Comparison of ENCODE assay signal across 8 mouse cellular contexts in genomic region chr14:56575969-56576901, GRCm38 (mm10). TPM values are rescaled to one million over a fixed set of nuclear protein-coding genes. Genes with fewer than 3 reads are reported as not detected.
DNase-seq lines count a peak whose midpoint lies in the region; ATAC-seq and TF ChIP-seq lines count a peak whose summit lies in the region.

No protein-coding gene starts in this region.

- no peaks in the 10 kb centered on the region for H3K9me3 ChIP-seq in ES-Bruce4 (replicated peaks; ENCODE audit: control insufficient read depth, insufficient read depth, low read length, poor library complexity, severe bottlenecking)
- H3K9me3 ChIP-seq in heart, embryonic 15.5 days (replicated peaks) = no peaks in the 10 kb centered on the region
- no peaks in the 10 kb centered on the region for H3K9me3 ChIP-seq in liver, postnatal 0 days (ENCODE audit: low read length)

- 67% methylated on average over 18 of the region's 18 CpGs for WGBS in heart, embryonic 15.5 days
- 59% methylated on average over 18 of the region's 18 CpGs for WGBS in liver, postnatal 0 days (ENCODE audit: insufficient replicate concordance)

- no peak overlapping the region for H3K4me3 ChIP-seq in ES-Bruce4 (ENCODE audit: low read depth, low read length)
- peak overlapping the region; percentile 70 for H3K4me3 ChIP-seq in heart, embryonic 15.5 days
- peak overlapping the region; percentile 64 for H3K4me3 ChIP-seq in liver, postnatal 0 days (ENCODE audit: low read depth, low read length)

- no peaks in the 10 kb centered on the region for H3K36me3 ChIP-seq in ES-Bruce4 (ENCODE audit: control insufficient read depth, insufficient read depth, low read length, poor library complexity, severe bottlenecking)
- no peaks in the 10 kb centered on the region for H3K36me3 ChIP-seq in heart, embryonic 15.5 days
- no peaks in the 10 kb centered on the region for H3K36me3 ChIP-seq in liver, postnatal 0 days (replicated peaks; ENCODE audit: insufficient read depth, low read length)

- no peaks in the 10 kb centered on the region for H3K27me3 ChIP-seq in ES-Bruce4 (ENCODE audit: control insufficient read depth, insufficient read depth, low read length, poor library complexity, severe bottlenecking)
- no peaks in the 10 kb centered on the region for H3K27me3 ChIP-seq in heart, embryonic 15.5 days
- no peaks in the 10 kb centered on the region for H3K27me3 ChIP-seq in liver, postnatal 0 days (ENCODE audit: insufficient read depth, low read length)

- H3K4me2 ChIP-seq in heart, embryonic 15.5 days = peak overlapping the region; percentile 68
- peak overlapping the region; percentile 76 for H3K4me2 ChIP-seq in liver, postnatal 0 days (ENCODE audit: low read depth, low read length)

- H3K4me1 ChIP-seq in ES-Bruce4 (ENCODE audit: control insufficient read depth, insufficient read depth, low read length) = peaks cover 2% of the 10 kb centered on the region
- peaks cover 28% of the 10 kb centered on the region for H3K4me1 ChIP-seq in heart, embryonic 15.5 days (replicated peaks)
- H3K4me1 ChIP-seq in liver, postnatal 0 days (ENCODE audit: insufficient read depth) = peaks cover 17% of the 10 kb centered on the region

- no peak for TF ChIP-seq CTCF in ES-Bruce4 (IDR thresholded peaks at IDR 0.05; ENCODE audit: low read depth, low read length)
- no peak for TF ChIP-seq CTCF in liver, postnatal 0 days (IDR thresholded peaks at IDR 0.05; ENCODE audit: low read depth)

- DNase-seq in CD4-positive helper T cell, adult 2 months (ENCODE audit: low read depth, low spot score) = peak; percentile 84
- DNase-seq in liver, postnatal 0 days = no peak
- peak; percentile 46 to 65 for DNase-seq in thymus, postnatal 36 days
- DNase-seq in urinary bladder, adult 18-20 months (ENCODE audit: low spot score in 2 of 2) = no peak
- no peak for DNase-seq in cerebellum, postnatal 10 days

- no peak overlapping the region for H3K27ac ChIP-seq in ES-Bruce4 (ENCODE audit: insufficient read depth, low read length)
- H3K27ac ChIP-seq in heart, embryonic 15.5 days = peak overlapping the region; percentile 76
- peak overlapping the region; percentile 66; the same call in 1 of the 2 replicates for H3K27ac ChIP-seq in liver, postnatal 0 days (ENCODE audit: low read depth)

- no peak for TF ChIP-seq POLR2A in ES-Bruce4 (IDR thresholded peaks at IDR 0.05; ENCODE audit: insufficient read depth, low read length)

- no peak for ATAC-seq in heart, embryonic 15.5 days (replicated peaks; ENCODE audit: insufficient number of reproducible peaks, insufficient read depth, low FRiP score, low read depth)
- ATAC-seq in liver, postnatal 0 days = no peak
- no peak for ATAC-seq in granulocyte monocyte progenitor cell, adult 5-6 weeks (replicated peaks; ENCODE audit: poor library complexity, severe bottlenecking)

- no peak for TF ChIP-seq EP300 in ES-Bruce4 (IDR thresholded peaks at IDR 0.05; ENCODE audit: insufficient read depth, low read depth, low read length)
- no peak for TF ChIP-seq EP300 in liver, postnatal 0 days (IDR thresholded peaks at IDR 0.05; ENCODE audit: low read depth)

- peak overlapping the region; percentile 54; the same call in 1 of the 2 replicates for H3K9ac ChIP-seq in ES-Bruce4 (ENCODE audit: low read depth, poor library complexity, severe bottlenecking)
- H3K9ac ChIP-seq in heart, embryonic 15.5 days = peak overlapping the region; percentile 74
- peak overlapping the region; percentile 63 for H3K9ac ChIP-seq in liver, postnatal 0 days (replicated peaks)

RNA-seq across cellular contexts. Expression of gene Parp4, which starts 0.8 kb away (rescaled TPM):
- 12.7 and 13.7 TPM in 2 replicates for polyA plus RNA-seq in ES-Bruce4 (2011; ENCODE audit: insufficient read depth, insufficient read length, low read depth, missing spikeins)
- 7.1 and 10.3 TPM in 2 replicates for polyA plus RNA-seq in heart, embryonic 15.5 days (2015; fragmentation: Nextera tagmentation; extraction: Ambion mirVana)
- 3.3 and 3.5 TPM in 2 replicates for polyA plus RNA-seq in liver, postnatal 0 days (2015; fragmentation: Nextera tagmentation; extraction: Ambion mirVana)
- total RNA-seq in granulocyte monocyte progenitor cell, adult 5-6 weeks (2014; fragmentation: Nextera tagmentation) = 17.6 and 31.1 TPM in 2 replicates
- total RNA-seq in granulocyte monocyte progenitor cell, adult 5-6 weeks (2017) = 3.6 and 4.2 TPM in 2 replicates

RNA-seq across cellular contexts. Expression of gene Cenpj, which starts 1.0 kb away (rescaled TPM):
- polyA plus RNA-seq in ES-Bruce4 (2011; ENCODE audit: insufficient read depth, insufficient read length, low read depth, missing spikeins) = 18.5 and 22.5 TPM in 2 replicates
- 7.4 and 7.6 TPM in 2 replicates for polyA plus RNA-seq in heart, embryonic 15.5 days (2015; fragmentation: Nextera tagmentation; extraction: Ambion mirVana)
- polyA plus RNA-seq in liver, postnatal 0 days (2015; fragmentation: Nextera tagmentation; extraction: Ambion mirVana) = 2.0 and 2.1 TPM in 2 replicates
- total RNA-seq in granulocyte monocyte progenitor cell, adult 5-6 weeks (2014; fragmentation: Nextera tagmentation) = 26.8 and 27.7 TPM in 2 replicates
- 23.5 and 24.9 TPM in 2 replicates for total RNA-seq in granulocyte monocyte progenitor cell, adult 5-6 weeks (2017)

Comparison
In these comparisons a context has a peak if more than half of its experiments do, and no peak if none do; other contexts are left out.
1. DNase-seq: peak in CD4-positive helper T cell, adult 2 months (single experiment) and thymus, postnatal 36 days (2 of 2); none in liver, postnatal 0 days (single experiment), urinary bladder, adult 18-20 months (0 of 2) and cerebellum, postnatal 10 days (0 of 2).
2. Peak in every context shown above with its lines, with median percentiles within 50 percentile points of each other: H3K9ac ChIP-seq.